Mouse (Mus musculus): Measurements from ENCODE around the gene Zfp341. TPM values are rescaled to one million over a fixed set of nuclear protein-coding genes. Genes with fewer than 3 reads are reported as not detected.

The Zfp341 gene
- polyA plus RNA-seq, 1 experiment from 2014 or later = 0.44 TPM

GRCm38 (mm10) chr2:154621684-154622083, 8.6 kb downstream of the Zfp341 start:
- H3K27ac ChIP-seq (ENCODE audit: low read depth, low read length) = no peak overlapping the region
- 61% methylated on average over 5 of the region's 5 CpGs for WGBS
- H3K4me1 ChIP-seq (replicated peaks; ENCODE audit: control insufficient read depth, insufficient read depth, low read length) = no peaks in the 10 kb centered on the region
- H3K27me3 ChIP-seq (replicated peaks; ENCODE audit: control insufficient read depth, insufficient read depth, low read length) = no peaks in the 10 kb centered on the region
- TF ChIP-seq CTCF (IDR thresholded peaks at IDR 0.05; ENCODE audit: low read depth) = 0 out of 2 replicates have a peak, but pooled peaks have one; percentile 21
- H3K4me3 ChIP-seq (ENCODE audit: low read depth, low read length) = no peak overlapping the region
- no peaks in the 10 kb centered on the region for H3K9me3 ChIP-seq (ENCODE audit: control insufficient read depth)
- no peak overlapping the region for H3K9ac ChIP-seq (ENCODE audit: low read depth, low read length)
- peak; percentile 45; the same call in 1 of the 2 replicates for ATAC-seq
- H3K4me2 ChIP-seq (replicated peaks; ENCODE audit: low read depth) = no peak overlapping the region
- peaks cover 16% of the 10 kb centered on the region; the same call in 1 of the 2 replicates for H3K36me3 ChIP-seq (ENCODE audit: control insufficient read depth, insufficient read depth)

GRCm38 (mm10) chr2:154624137-154624536, 11.0 kb downstream of the Zfp341 start:
- Histone ChIP-seq H3K4me1 (replicated peaks; ENCODE audit: control insufficient read depth, insufficient read depth, low read length) (no peaks in the 10 kb centered on the region), H3K4me3 (ENCODE audit: low read depth, low read length) (no peak overlapping the region), H3K36me3 (ENCODE audit: control insufficient read depth, insufficient read depth) (peaks cover 21% of the 10 kb centered on the region; the same call in 1 of the 2 replicates), H3K27me3 (replicated peaks; ENCODE audit: control insufficient read depth, insufficient read depth, low read length) (no peaks in the 10 kb centered on the region), H3K9me3 (ENCODE audit: control insufficient read depth) (no peaks in the 10 kb centered on the region), H3K4me2 (replicated peaks; ENCODE audit: low read depth) (no peak overlapping the region), H3K27ac (ENCODE audit: low read depth, low read length) (no peak overlapping the region), H3K9ac (ENCODE audit: low read depth, low read length) (no peak overlapping the region)
- peak; percentile 24; the same call in 1 of the 2 replicates for TF ChIP-seq CTCF (IDR thresholded peaks at IDR 0.05; ENCODE audit: low read depth)
- no peak for ATAC-seq

GRCm38 (mm10) chr2:154630531-154630930, 17.4 kb downstream of the Zfp341 start:
- no peak overlapping the region for H3K9ac ChIP-seq (ENCODE audit: low read depth, low read length)
- 82% methylated on average over 5 of the region's 5 CpGs for WGBS
- ATAC-seq = no peak
- TF ChIP-seq CTCF (IDR thresholded peaks at IDR 0.05; ENCODE audit: low read depth) = no peak
- H3K36me3 ChIP-seq (ENCODE audit: control insufficient read depth, insufficient read depth) = peaks cover 24% of the 10 kb centered on the region; the same call in 1 of the 2 replicates
- no peak overlapping the region for H3K4me2 ChIP-seq (replicated peaks; ENCODE audit: low read depth)
- no peak overlapping the region for H3K4me3 ChIP-seq (ENCODE audit: low read depth, low read length)
- H3K4me1 ChIP-seq (replicated peaks; ENCODE audit: control insufficient read depth, insufficient read depth, low read length) = 0 out of 2 replicates have a peak, but pooled peaks cover 2% of the 10 kb centered on the region
- no peaks in the 10 kb centered on the region for H3K9me3 ChIP-seq (ENCODE audit: control insufficient read depth)
- no peaks in the 10 kb centered on the region for H3K27me3 ChIP-seq (replicated peaks; ENCODE audit: control insufficient read depth, insufficient read depth, low read length)
- H3K27ac ChIP-seq (ENCODE audit: low read depth, low read length) = no peak overlapping the region

GRCm38 (mm10) chr2:154632203-154632780, 19.2 kb downstream of the Zfp341 start:
- H3K4me3 ChIP-seq (ENCODE audit: low read depth, low read length) = no peak overlapping the region
- peaks cover 18% of the 10 kb centered on the region; the same call in 1 of the 2 replicates for H3K36me3 ChIP-seq (ENCODE audit: control insufficient read depth, insufficient read depth)
- H3K9ac ChIP-seq (ENCODE audit: low read depth, low read length) = no peak overlapping the region
- ATAC-seq = no peak
- H3K27me3 ChIP-seq (replicated peaks; ENCODE audit: control insufficient read depth, insufficient read depth, low read length) = no peaks in the 10 kb centered on the region
- no peak for TF ChIP-seq CTCF (IDR thresholded peaks at IDR 0.05; ENCODE audit: low read depth)
- no peak overlapping the region for H3K27ac ChIP-seq (ENCODE audit: low read depth, low read length)
- no peaks in the 10 kb centered on the region for H3K9me3 ChIP-seq (ENCODE audit: control insufficient read depth)
- no peak overlapping the region for H3K4me2 ChIP-seq (replicated peaks; ENCODE audit: low read depth)
- 88% methylated on average over 16 of the region's 16 CpGs for whole genome bisulfite sequencing
- H3K4me1 ChIP-seq (replicated peaks; ENCODE audit: control insufficient read depth, insufficient read depth, low read length) = 0 out of 2 replicates have a peak, but pooled peaks cover 2% of the 10 kb centered on the region

GRCm38 (mm10) chr2:154633039-154633742, 20.1 kb downstream of the Zfp341 start:
- ATAC-seq = 0 out of 2 replicates have a peak, but pooled peaks have one; percentile 5
- H3K9ac ChIP-seq (ENCODE audit: low read depth, low read length) = no peak overlapping the region
- TF ChIP-seq CTCF (IDR thresholded peaks at IDR 0.05; ENCODE audit: low read depth) = no peak

GRCm38 (mm10) chr2:154633876-154634644, 21.0 kb downstream of the Zfp341 start:
- H3K4me1 ChIP-seq (replicated peaks; ENCODE audit: control insufficient read depth, insufficient read depth, low read length) = 0 out of 2 replicates have a peak, but pooled peaks cover 2% of the 10 kb centered on the region
- no peak overlapping the region for H3K4me3 ChIP-seq (ENCODE audit: low read depth, low read length)
- H3K4me2 ChIP-seq (replicated peaks; ENCODE audit: low read depth) = no peak overlapping the region
- ATAC-seq = peak; percentile 75
- no peak overlapping the region for H3K27ac ChIP-seq (ENCODE audit: low read depth, low read length)
- no peaks in the 10 kb centered on the region for H3K27me3 ChIP-seq (replicated peaks; ENCODE audit: control insufficient read depth, insufficient read depth, low read length)
- H3K36me3 ChIP-seq (ENCODE audit: control insufficient read depth, insufficient read depth) = peaks cover 23% of the 10 kb centered on the region
- no peaks in the 10 kb centered on the region for H3K9me3 ChIP-seq (ENCODE audit: control insufficient read depth)
- H3K9ac ChIP-seq (ENCODE audit: low read depth, low read length) = no peak overlapping the region
- WGBS = 76% methylated on average over 9 of the region's 9 CpGs
- TF ChIP-seq CTCF (IDR thresholded peaks at IDR 0.05; ENCODE audit: low read depth) = no peak

More at GRCm38 (mm10) chr2:154633039-154633742, 20.1 kb downstream of the Zfp341 start:
- Histone ChIP-seq H3K4me3 (ENCODE audit: low read depth, low read length) (no peak overlapping the region), H3K4me2 (replicated peaks; ENCODE audit: low read depth) (no peak overlapping the region), H3K27ac (ENCODE audit: low read depth, low read length) (no peak overlapping the region), H3K27me3 (replicated peaks; ENCODE audit: control insufficient read depth, insufficient read depth, low read length) (no peaks in the 10 kb centered on the region), H3K36me3 (ENCODE audit: control insufficient read depth, insufficient read depth) (peaks cover 19% of the 10 kb centered on the region), H3K4me1 (replicated peaks; ENCODE audit: control insufficient read depth, insufficient read depth, low read length) (0 out of 2 replicates have a peak, but pooled peaks cover 2% of the 10 kb centered on the region), H3K9me3 (ENCODE audit: control insufficient read depth) (no peaks in the 10 kb centered on the region)
- 69% methylated on average over 5 of the region's 5 CpGs for WGBS
